Mouse (Mus musculus): ENCODE measurements at regions not wholly inside any gene's neighbourhood (a gene's known extent, or its start where the extent isn't known, plus 50 kb on each side); places are given as distances from the start of the nearest gene placed in this dataset.

DNA sequence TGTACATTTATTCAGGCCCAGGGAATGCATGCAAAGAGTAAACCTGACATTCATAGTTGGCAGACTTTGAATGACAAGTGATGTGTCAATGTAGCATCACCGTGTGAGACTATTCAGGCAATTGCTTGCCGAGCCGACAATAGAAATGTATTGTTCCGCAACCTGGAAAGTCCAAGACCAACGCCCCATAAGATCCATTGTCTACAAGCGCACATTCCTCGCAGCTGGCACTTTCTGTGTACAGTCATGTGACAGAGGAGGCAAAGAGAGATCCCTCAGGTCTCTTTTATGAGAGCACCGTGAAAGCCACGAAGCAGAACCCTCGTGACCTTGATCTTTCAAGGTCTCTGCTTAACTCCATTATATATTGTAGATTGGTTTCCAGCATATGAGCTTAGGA lies 150.9 kb upstream of the N4bp1 start:
- H3K36me3 ChIP-seq (ENCODE audit: control insufficient read depth, insufficient read depth, low read length), result no peaks in the 10 kb centered on the region
- H3K4me3 ChIP-seq (replicated peaks; ENCODE audit: low read length), result no peak overlapping the region
- DNase-seq (ENCODE audit: low spot score) (no peak), ATAC-seq (ENCODE audit: low FRiP score, low read depth) (no peak)
- WGBS, result 82% methylated on average over 10 of the region's 10 CpGs
- 0 out of 2 replicates have a peak, but pooled peaks cover 7% of the 10 kb centered on the region for H3K4me1 ChIP-seq (ENCODE audit: control insufficient read depth, insufficient read depth, low read length)
- no peak overlapping the region for H3K27ac ChIP-seq (replicated peaks; ENCODE audit: low read depth, low read length)
- H3K9ac ChIP-seq (ENCODE audit: low read depth, low read length, severe bottlenecking), result no peak overlapping the region
- H3K9me3 ChIP-seq (ENCODE audit: control insufficient read depth, low read length), result no peaks in the 10 kb centered on the region
- H3K27me3 ChIP-seq (ENCODE audit: control insufficient read depth, insufficient read depth, low read length), result peaks cover 12% of the 10 kb centered on the region; the same call in 1 of the 2 replicates
- no peak for TF ChIP-seq POLR2A (IDR thresholded peaks at IDR 0.05; ENCODE audit: borderline replicate concordance, extremely low read depth, insufficient read depth, insufficient read length)
- no peak overlapping the region for H3K4me2 ChIP-seq (replicated peaks; ENCODE audit: low read depth, low read length, severe bottlenecking)

DNA sequence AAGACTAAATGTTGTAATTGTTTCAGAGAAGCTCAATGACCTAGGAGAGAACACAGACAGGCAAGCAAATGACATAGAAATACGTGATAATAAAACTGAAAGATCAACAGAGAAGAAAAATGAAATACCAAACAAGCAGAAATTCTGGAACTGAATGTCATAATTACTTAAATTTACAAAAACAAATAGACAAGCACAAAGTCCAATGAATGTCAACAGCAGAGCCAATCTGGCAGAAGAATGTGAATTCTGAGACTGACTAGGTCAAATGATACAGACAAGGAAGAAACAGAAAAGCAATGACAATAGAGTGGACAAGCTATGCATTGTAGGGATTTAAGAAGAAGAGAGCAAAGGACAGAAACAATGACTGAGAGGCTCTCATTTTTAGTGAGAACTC lies 143.1 kb upstream of the N4bp1 start:
- Histone ChIP-seq H3K9me3 (ENCODE audit: control insufficient read depth, low read length) (no peaks in the 10 kb centered on the region), H3K4me3 (replicated peaks; ENCODE audit: low read length) (no peak overlapping the region), H3K4me1 (ENCODE audit: control insufficient read depth, insufficient read depth, low read length) (no peaks in the 10 kb centered on the region), H3K27me3 (ENCODE audit: control insufficient read depth, insufficient read depth, low read length) (no peaks in the 10 kb centered on the region), H3K36me3 (ENCODE audit: control insufficient read depth, insufficient read depth, low read length) (no peaks in the 10 kb centered on the region), H3K4me2 (replicated peaks; ENCODE audit: low read depth, low read length, severe bottlenecking) (no peak overlapping the region), H3K27ac (replicated peaks; ENCODE audit: low read depth, low read length) (no peak overlapping the region), H3K9ac (ENCODE audit: low read depth, low read length, severe bottlenecking) (no peak overlapping the region)
- ATAC-seq (ENCODE audit: low FRiP score, low read depth), result no peak
- TF ChIP-seq POLR2A (IDR thresholded peaks at IDR 0.05; ENCODE audit: borderline replicate concordance, extremely low read depth, insufficient read depth, insufficient read length), result no peak
- DNase-seq (ENCODE audit: low spot score), result no peak
- WGBS, result 88% methylated on average over 1 of the region's 1 CpGs

- no peak overlapping the region for H3K4me2 ChIP-seq (replicated peaks; ENCODE audit: low read depth, low read length, severe bottlenecking)
- ATAC-seq (ENCODE audit: low FRiP score, low read depth), result no peak
- no peak for TF ChIP-seq POLR2A (IDR thresholded peaks at IDR 0.05; ENCODE audit: borderline replicate concordance, extremely low read depth, insufficient read depth, insufficient read length)
- WGBS, result 64% methylated on average over 1 of the region's 1 CpGs
- H3K27me3 ChIP-seq (ENCODE audit: control insufficient read depth, insufficient read depth, low read length), result no peaks in the 10 kb centered on the region
- DNase-seq (ENCODE audit: low spot score), result no peak
- no peaks in the 10 kb centered on the region for H3K9me3 ChIP-seq (ENCODE audit: control insufficient read depth, low read length)
- no peak overlapping the region for H3K9ac ChIP-seq (ENCODE audit: low read depth, low read length, severe bottlenecking)
- H3K4me1 ChIP-seq (ENCODE audit: control insufficient read depth, insufficient read depth, low read length), result no peaks in the 10 kb centered on the region
- H3K4me3 ChIP-seq (replicated peaks; ENCODE audit: low read length), result no peak overlapping the region
- H3K36me3 ChIP-seq (ENCODE audit: control insufficient read depth, insufficient read depth, low read length), result no peaks in the 10 kb centered on the region
- no peak overlapping the region for H3K27ac ChIP-seq (replicated peaks; ENCODE audit: low read depth, low read length)
These were observed 140.9 kb upstream of the N4bp1 start for GRCm38 (mm10) chr8:87025946-87026345.

- no peaks in the 10 kb centered on the region for H3K9me3 ChIP-seq (ENCODE audit: control insufficient read depth, low read length)
- 97% methylated on average over 3 of the region's 3 CpGs for WGBS
- H3K36me3 ChIP-seq (ENCODE audit: control insufficient read depth, insufficient read depth, low read length), result no peaks in the 10 kb centered on the region
- no peaks in the 10 kb centered on the region for H3K4me1 ChIP-seq (ENCODE audit: control insufficient read depth, insufficient read depth, low read length)
- no peak overlapping the region for H3K4me2 ChIP-seq (replicated peaks; ENCODE audit: low read depth, low read length, severe bottlenecking)
- no peak for TF ChIP-seq POLR2A (IDR thresholded peaks at IDR 0.05; ENCODE audit: borderline replicate concordance, extremely low read depth, insufficient read depth, insufficient read length)
- no peaks in the 10 kb centered on the region for H3K27me3 ChIP-seq (ENCODE audit: control insufficient read depth, insufficient read depth, low read length)
- no peak overlapping the region for H3K27ac ChIP-seq (replicated peaks; ENCODE audit: low read depth, low read length)
- H3K4me3 ChIP-seq (replicated peaks; ENCODE audit: low read length), result no peak overlapping the region
- no peak overlapping the region for H3K9ac ChIP-seq (ENCODE audit: low read depth, low read length, severe bottlenecking)
- DNase-seq (ENCODE audit: low spot score), result no peak
- ATAC-seq (ENCODE audit: low FRiP score, low read depth), result no peak
These were observed 134.7 kb upstream of the N4bp1 start for GRCm38 (mm10) chr8:87019795-87020194.

- no peak overlapping the region for H3K27ac ChIP-seq (replicated peaks; ENCODE audit: low read depth, low read length)
- no peak overlapping the region for H3K9ac ChIP-seq (ENCODE audit: low read depth, low read length, severe bottlenecking)
- H3K4me2 ChIP-seq (replicated peaks; ENCODE audit: low read depth, low read length, severe bottlenecking), result no peak overlapping the region
- no peaks in the 10 kb centered on the region for H3K4me1 ChIP-seq (ENCODE audit: control insufficient read depth, insufficient read depth, low read length)
- no peak for DNase-seq (ENCODE audit: low spot score)
- H3K9me3 ChIP-seq (ENCODE audit: control insufficient read depth, low read length), result no peaks in the 10 kb centered on the region
- TF ChIP-seq POLR2A (IDR thresholded peaks at IDR 0.05; ENCODE audit: borderline replicate concordance, extremely low read depth, insufficient read depth, insufficient read length), result no peak
- no peak for ATAC-seq (ENCODE audit: low FRiP score, low read depth)
- no peaks in the 10 kb centered on the region for H3K36me3 ChIP-seq (ENCODE audit: control insufficient read depth, insufficient read depth, low read length)
- no peak overlapping the region for H3K4me3 ChIP-seq (replicated peaks; ENCODE audit: low read length)
- no peaks in the 10 kb centered on the region for H3K27me3 ChIP-seq (ENCODE audit: control insufficient read depth, insufficient read depth, low read length)
- WGBS, result 87% methylated on average over 1 of the region's 1 CpGs
These were observed 90.5 kb upstream of the N4bp1 start for GRCm38 (mm10) chr8:86975546-86975945.

DNA sequence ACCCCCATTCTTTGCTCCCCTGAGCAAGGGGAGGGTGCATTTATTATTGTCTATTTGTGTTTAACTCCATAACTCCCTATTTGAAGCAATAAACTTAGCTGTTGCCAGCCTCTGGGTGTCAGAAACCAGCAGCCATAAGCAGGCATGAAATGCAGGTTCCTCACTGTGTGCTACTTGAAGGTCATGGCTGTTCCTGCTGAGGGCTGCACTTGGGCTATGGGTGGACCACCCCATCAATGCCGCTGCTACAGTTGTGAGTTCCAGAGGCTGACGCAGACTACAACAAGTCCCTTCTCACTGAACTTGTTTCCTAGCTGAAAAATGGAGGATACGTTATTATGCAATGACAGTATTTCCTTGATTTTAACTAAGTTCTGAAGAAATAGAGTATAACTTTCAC lies 86.7 kb upstream of the N4bp1 start:
- H3K9me3 ChIP-seq (ENCODE audit: control insufficient read depth, low read length), result no peaks in the 10 kb centered on the region
- no peak overlapping the region for H3K27ac ChIP-seq (replicated peaks; ENCODE audit: low read depth, low read length)
- no peaks in the 10 kb centered on the region for H3K27me3 ChIP-seq (ENCODE audit: control insufficient read depth, insufficient read depth, low read length)
- H3K4me1 ChIP-seq (ENCODE audit: control insufficient read depth, insufficient read depth, low read length), result no peaks in the 10 kb centered on the region
- TF ChIP-seq POLR2A (IDR thresholded peaks at IDR 0.05; ENCODE audit: borderline replicate concordance, extremely low read depth, insufficient read depth, insufficient read length), result no peak
- ATAC-seq (ENCODE audit: low FRiP score, low read depth) (no peak), DNase-seq (ENCODE audit: low spot score) (no peak)
- no peak overlapping the region for H3K9ac ChIP-seq (ENCODE audit: low read depth, low read length, severe bottlenecking)
- no peak overlapping the region for H3K4me2 ChIP-seq (replicated peaks; ENCODE audit: low read depth, low read length, severe bottlenecking)
- WGBS, result 91% methylated on average over 3 of the region's 3 CpGs
- H3K4me3 ChIP-seq (replicated peaks; ENCODE audit: low read length), result no peak overlapping the region
- no peaks in the 10 kb centered on the region for H3K36me3 ChIP-seq (ENCODE audit: control insufficient read depth, insufficient read depth, low read length)
